Mouse (Mus musculus) neural tube, embryonic 13.5 days (tissue): Measurements from ENCODE around the gene Ermard. TPM values are rescaled to one million over a fixed set of nuclear protein-coding genes. Genes with fewer than 3 reads are reported as not detected.
A peak's percentile ranks its signal among the peaks of the same experiment; 100 is the strongest.
"Not testable (repeated sequence)": the region's sequence is repeated elsewhere in the genome, so short reads cannot be mapped to it uniquely, and the experiment has no call there.

ENCODE experiments used
- ATAC-seq: fragments of 200-750 bp; cut with Nextera tagmentation; 2 replicates; pipeline ENCODE4 v1.8.0; 2017; ENCODE audit warnings: low read depth, mild to moderate bottlenecking, moderate TSS enrichment, moderate library complexity
- H3K27ac ChIP-seq: fragments of 300-500 bp; sonication (generic); replicated peaks from 2 replicates; pipeline ENCODE4 v1.5.1; 2015; ENCODE audit warnings: moderate library complexity, mild to moderate bottlenecking, inconsistent platforms
- H3K27me3 ChIP-seq: fragments of 300-500 bp; sonication (generic); 2 replicates; pipeline ENCODE4 v1.6.1; 2015; ENCODE audit warnings: mild to moderate bottlenecking, inconsistent platforms
- H3K36me3 ChIP-seq: fragments of 300-500 bp; sonication (generic); 2 replicates; pipeline ENCODE4 v1.6.1; 2015; ENCODE audit warnings: mild to moderate bottlenecking, inconsistent platforms
- H3K4me1 ChIP-seq: fragments of 300-500 bp; sonication (generic); replicated peaks from 2 replicates; pipeline ENCODE4 v1.6.1; 2015; ENCODE audit warnings: inconsistent platforms
- H3K4me2 ChIP-seq: fragments of 300-500 bp; sonication (generic); 2 replicates; pipeline ENCODE4 v1.6.1; 2015; ENCODE audit warnings: inconsistent platforms, mild to moderate bottlenecking, moderate library complexity
- H3K4me3 ChIP-seq: fragments of 300-500 bp; sonication (generic); 2 replicates; pipeline ENCODE4 v1.5.1; 2015; ENCODE audit warnings: mild to moderate bottlenecking, inconsistent platforms
- H3K9ac ChIP-seq: fragments of 300-500 bp; sonication (generic); 2 replicates; pipeline ENCODE4 v1.6.1; 2015; ENCODE audit warnings: moderate library complexity, mild to moderate bottlenecking, inconsistent platforms
- H3K9me3 ChIP-seq: fragments of 300-500 bp; sonication (generic); 2 replicates; pipeline ENCODE4 v1.6.1; 2016; ENCODE audit warnings: inconsistent platforms
- WGBS: fragments of 180-500 bp; shearing (Covaris S2); methylation state at CpG from one replicate; pipeline ENCODE4 v1.1.7; 2015; 5-methylcytosine and 5-hydroxymethylcytosine counted together
- polyA plus RNA-seq: library from polyadenylated mRNA; unstranded; fragments of >200 nt; fragmentation: Nextera tagmentation; extraction: Ambion mirVana; gene quantifications from 2 replicates; pipeline ENCODE4 v1.2.1, GENCODE M21; 2015

Gene Ermard
- 97.4 and 101 TPM in 2 replicates for polyA plus RNA-seq

GRCm38 (mm10) chr17:15041175-15041729 lies at the start of gene Ermard, which contains the start of the genes Tcte3 and Gm3448:
TSS of gene Ermard (plus strand) at chr17:15041208.
TSS of gene Tcte3 (minus strand) at chr17:15041488.
TSS of gene Gm3448 (minus strand) at chr17:15041537.
- not testable (repeated sequence) for H3K4me2 ChIP-seq, H3K27me3 ChIP-seq, H3K9ac ChIP-seq, H3K4me3 ChIP-seq, H3K9me3 ChIP-seq, H3K36me3 ChIP-seq, H3K27ac ChIP-seq, H3K4me1 ChIP-seq
- WGBS: 0% methylated on average over 15 of the region's 56 CpGs
- ATAC-seq: peak; percentile 97

GRCm38 (mm10) chr17:14992522-14993138 lies 48.4 kb upstream of the Ermard start:
- not testable (repeated sequence) for H3K4me3 ChIP-seq, H3K27ac ChIP-seq, H3K9me3 ChIP-seq, H3K36me3 ChIP-seq, H3K27me3 ChIP-seq, H3K9ac ChIP-seq, H3K4me2 ChIP-seq, H3K4me1 ChIP-seq
- no CpG with 5 or more reads among the region's 98 CpGs for WGBS
- peak; percentile 79 for ATAC-seq

GRCm38 (mm10) chr17:14993139-14993832 lies 47.7 kb upstream of the Ermard start:
- H3K4me3 ChIP-seq, H3K27me3 ChIP-seq, H3K36me3 ChIP-seq, H3K27ac ChIP-seq, H3K9ac ChIP-seq, H3K4me1 ChIP-seq, H3K9me3 ChIP-seq, H3K4me2 ChIP-seq: not testable (repeated sequence)
- ATAC-seq: peak; percentile 91
- WGBS: no CpG with 5 or more reads among the region's 47 CpGs

GRCm38 (mm10) chr17:14994140-14994539 lies 46.9 kb upstream of the Ermard start:
- H3K4me2 ChIP-seq, H3K36me3 ChIP-seq, H3K27ac ChIP-seq, H3K9me3 ChIP-seq, ATAC-seq, H3K27me3 ChIP-seq, H3K9ac ChIP-seq, H3K4me1 ChIP-seq, H3K4me3 ChIP-seq: not testable (repeated sequence)
- no CpG with 5 or more reads among the region's 5 CpGs for WGBS

- H3K4me3 ChIP-seq, H3K27ac ChIP-seq, H3K27me3 ChIP-seq, H3K36me3 ChIP-seq, ATAC-seq, H3K4me1 ChIP-seq, H3K4me2 ChIP-seq, H3K9ac ChIP-seq, H3K9me3 ChIP-seq: not testable (repeated sequence)
- no CpG with 5 or more reads among the region's 4 CpGs for WGBS
These were observed 41.0 kb upstream of the Ermard start for GRCm38 (mm10) chr17:15000047-15000446.

GRCm38 (mm10) chr17:15009088-15009487 lies 31.9 kb upstream of the Ermard start:
- no CpG with 5 or more reads among the region's 3 CpGs for WGBS
- not testable (repeated sequence) for H3K27me3 ChIP-seq, H3K36me3 ChIP-seq, H3K9ac ChIP-seq, H3K9me3 ChIP-seq, ATAC-seq, H3K4me3 ChIP-seq, H3K4me2 ChIP-seq, H3K27ac ChIP-seq, H3K4me1 ChIP-seq

- not testable (repeated sequence) for H3K9ac ChIP-seq, H3K9me3 ChIP-seq, H3K27me3 ChIP-seq, H3K27ac ChIP-seq, H3K4me2 ChIP-seq, H3K4me1 ChIP-seq, H3K4me3 ChIP-seq, H3K36me3 ChIP-seq
- no CpG with 5 or more reads among the region's 60 CpGs for WGBS
- peak; percentile 97 for ATAC-seq
These were observed 31.1 kb upstream of the Ermard start, which contains the start of gene Gm3435 for GRCm38 (mm10) chr17:15009706-15010413. TSS of gene Gm3435 (plus strand) at chr17:15010176.

GRCm38 (mm10) chr17:15021503-15022220 lies 19.3 kb upstream of the Ermard start:
- not testable (repeated sequence) for H3K36me3 ChIP-seq, ATAC-seq, H3K9ac ChIP-seq, H3K4me1 ChIP-seq, H3K4me2 ChIP-seq, H3K27ac ChIP-seq, H3K4me3 ChIP-seq, H3K27me3 ChIP-seq, H3K9me3 ChIP-seq
- 72% methylated on average over 3 of the region's 3 CpGs for WGBS

GRCm38 (mm10) chr17:15023878-15024492 lies 17.0 kb upstream of the Ermard start:
- not testable (repeated sequence) for H3K9me3 ChIP-seq, H3K27ac ChIP-seq, H3K36me3 ChIP-seq, H3K4me1 ChIP-seq, H3K4me3 ChIP-seq, H3K27me3 ChIP-seq, H3K4me2 ChIP-seq, H3K9ac ChIP-seq
- peak; percentile 76 for ATAC-seq
- no CpG with 5 or more reads among the region's 97 CpGs for WGBS

- no CpG with 5 or more reads among the region's 48 CpGs for WGBS
- not testable (repeated sequence) for H3K9ac ChIP-seq
These were observed 16.4 kb upstream of the Ermard start for GRCm38 (mm10) chr17:15024502-15025193.

GRCm38 (mm10) chr17:15025513-15025912 lies 15.5 kb upstream of the Ermard start:
- WGBS: no CpG with 5 or more reads among the region's 6 CpGs
- not testable (repeated sequence) for H3K36me3 ChIP-seq, H3K9ac ChIP-seq, H3K27me3 ChIP-seq, H3K4me3 ChIP-seq, H3K27ac ChIP-seq, H3K4me2 ChIP-seq, ATAC-seq, H3K9me3 ChIP-seq, H3K4me1 ChIP-seq

More at GRCm38 (mm10) chr17:15024502-15025193, 16.4 kb upstream of the Ermard start:
- not testable (repeated sequence) for H3K4me2 ChIP-seq, H3K27ac ChIP-seq, H3K27me3 ChIP-seq, H3K4me3 ChIP-seq, H3K9me3 ChIP-seq, H3K36me3 ChIP-seq, H3K4me1 ChIP-seq
- peak; percentile 91 for ATAC-seq
